Mouse (Mus musculus): Measurements from ENCODE around the gene Gm2174. TPM values are rescaled to one million over a fixed set of nuclear protein-coding genes. Genes with fewer than 3 reads are reported as not detected.

Gm2174 gene
- not detected in 2 replicates for polyA plus RNA-seq (2012; rRNA removed)

GRCm38 (mm10) chrX:56447524-56448015, at the start of gene Gm2174:
Gene Gm2174 (plus strand): TSS chrX:56447965.

GRCm38 (mm10) chrX:56454671-56455371, 7.1 kb downstream of the Gm2174 start, which contains the start of gene Ints6l:
Gene Ints6l (plus strand): TSS chrX:56454857.

Other genes with a start within 250 kb of the Gm2174 start
- gene Gm773, start 235.1 kb upstream of the Gm2174 start, polyA plus RNA-seq (2012; rRNA removed): not detected in 2 replicates
- 0.61 and 0.66 TPM in 2 replicates for gene Zfp449, start 101.6 kb upstream of the Gm2174 start, polyA plus RNA-seq (2012; rRNA removed)
- gene Smim10l2a, start 73.4 kb upstream of the Gm2174 start, polyA plus RNA-seq (2012; rRNA removed): 0.29 and 0.34 TPM in 2 replicates
- gene Ints6l, start 6.9 kb downstream of the Gm2174 start, polyA plus RNA-seq (2012; rRNA removed): 47.0 and 53.6 TPM in 2 replicates
- gene Gm10477, start 76.8 kb downstream of the Gm2174 start, polyA plus RNA-seq (2012; rRNA removed): not detected in 2 replicates
- gene Gm648, start 101.6 kb downstream of the Gm2174 start, polyA plus RNA-seq (2012; rRNA removed): not detected in 2 replicates
- gene Mmgt1, start 150.1 kb downstream of the Gm2174 start, polyA plus RNA-seq (2012; rRNA removed): 4.3 and 4.4 TPM in 2 replicates
- 3.2 and 3.6 TPM in 2 replicates for gene Slc9a6, start 161.8 kb downstream of the Gm2174 start, polyA plus RNA-seq (2012; rRNA removed)

All from liver, embryonic 18 days (tissue).